Mouse (Mus musculus): ENCODE results near the gene Olfr876.

Olfr876 gene

DNA sequence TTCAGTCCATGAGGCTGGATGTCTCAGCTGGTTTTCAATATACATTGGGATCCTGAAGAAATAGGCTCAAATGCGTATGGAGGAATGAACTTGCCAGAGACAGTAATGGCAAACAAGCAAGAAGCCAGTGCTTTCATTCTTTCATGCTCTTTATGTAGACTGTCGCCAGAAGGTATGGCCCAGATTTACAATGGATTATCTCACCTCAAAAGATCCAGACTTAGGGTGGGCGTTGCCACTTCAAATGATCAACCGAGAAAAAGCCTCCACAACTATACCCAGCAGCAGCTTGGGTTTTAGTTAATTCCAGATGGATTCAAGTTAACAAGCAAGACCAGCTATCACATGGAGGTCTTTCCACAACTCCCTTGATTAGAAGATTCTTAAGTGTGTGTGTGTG is 776 bp upstream of the Olfr876 start:
- no peaks in the 10 kb centered on the region for H3K9me3 ChIP-seq (ENCODE audit: low read length)
- H3K4me3 ChIP-seq (replicated peaks; ENCODE audit: low read length): no peak overlapping the region
- H3K4me1 ChIP-seq (replicated peaks; ENCODE audit: low read depth, low read length): no peaks in the 10 kb centered on the region
- H3K36me3 ChIP-seq (ENCODE audit: insufficient read depth, low read length): no peaks in the 10 kb centered on the region
- no peaks in the 10 kb centered on the region for H3K27me3 ChIP-seq (ENCODE audit: insufficient read depth, low read length)
- no peak for TF ChIP-seq CTCF (conservative IDR thresholded peaks at IDR 0.05; ENCODE audit: low read length)
- no peak for TF ChIP-seq POU5F1 (IDR thresholded peaks at IDR 0.05; ENCODE audit: borderline replicate concordance, low read length)
- no peak for TF ChIP-seq NANOG (IDR thresholded peaks at IDR 0.05; ENCODE audit: borderline replicate concordance, low read length)

DNA sequence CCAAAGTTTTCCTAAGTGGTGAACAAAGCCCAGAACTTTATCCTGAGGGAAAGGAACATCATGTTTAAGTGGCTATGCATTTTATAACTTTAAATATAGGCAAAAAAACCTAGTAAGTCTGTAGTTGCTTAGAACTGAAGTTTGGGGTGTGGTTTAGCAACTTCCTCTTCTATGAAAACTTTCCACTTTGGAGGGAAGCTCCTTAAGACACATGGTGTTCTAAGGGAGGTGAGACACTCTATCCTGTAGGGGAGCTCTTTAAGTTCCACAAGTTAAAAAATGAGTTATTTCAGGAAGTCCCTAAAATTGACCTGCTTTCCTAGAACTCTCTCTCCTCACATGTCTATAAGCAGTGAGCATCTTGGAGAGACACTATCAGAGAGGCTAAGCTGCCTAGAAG is 4.4 kb downstream of the Olfr876 start:
- H3K27me3 ChIP-seq (ENCODE audit: insufficient read depth, low read length): no peaks in the 10 kb centered on the region
- no peaks in the 10 kb centered on the region for H3K4me1 ChIP-seq (replicated peaks; ENCODE audit: low read depth, low read length)
- H3K9me3 ChIP-seq (ENCODE audit: low read length): no peaks in the 10 kb centered on the region
- H3K4me3 ChIP-seq (replicated peaks; ENCODE audit: low read length): no peak overlapping the region
- TF ChIP-seq CTCF (conservative IDR thresholded peaks at IDR 0.05; ENCODE audit: low read length) (no peak), NANOG (IDR thresholded peaks at IDR 0.05; ENCODE audit: borderline replicate concordance, low read length) (no peak), POU5F1 (IDR thresholded peaks at IDR 0.05; ENCODE audit: borderline replicate concordance, low read length) (no peak)
- H3K36me3 ChIP-seq (ENCODE audit: insufficient read depth, low read length): no peaks in the 10 kb centered on the region

DNA sequence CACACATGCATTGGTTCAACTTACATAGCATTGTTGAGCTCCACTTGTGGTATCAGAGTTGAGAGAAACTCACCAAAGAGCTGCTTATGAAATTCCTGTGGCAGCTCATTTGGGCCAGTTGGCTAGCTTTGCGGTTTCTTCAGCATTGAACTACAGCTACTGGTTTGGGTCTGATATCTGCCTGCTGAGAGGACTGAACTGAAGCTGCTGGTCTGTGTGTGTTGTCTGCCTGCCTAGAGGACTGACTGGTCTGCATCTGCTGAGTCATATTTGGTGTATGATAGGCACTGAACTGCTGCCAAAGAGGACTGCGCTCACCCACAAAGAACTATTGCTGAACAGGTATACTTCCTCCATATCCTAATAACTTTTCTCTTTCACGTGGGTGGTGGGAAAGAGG is 5.6 kb downstream of the Olfr876 start:
- no peaks in the 10 kb centered on the region for H3K4me1 ChIP-seq (replicated peaks; ENCODE audit: low read depth, low read length)
- no peaks in the 10 kb centered on the region for H3K9me3 ChIP-seq (ENCODE audit: low read length)
- H3K27me3 ChIP-seq (ENCODE audit: insufficient read depth, low read length): no peaks in the 10 kb centered on the region
- TF ChIP-seq POU5F1 (IDR thresholded peaks at IDR 0.05; ENCODE audit: borderline replicate concordance, low read length) (no peak), CTCF (conservative IDR thresholded peaks at IDR 0.05; ENCODE audit: low read length) (no peak)
- no peak overlapping the region for H3K4me3 ChIP-seq (replicated peaks; ENCODE audit: low read length)
- no peaks in the 10 kb centered on the region for H3K36me3 ChIP-seq (ENCODE audit: insufficient read depth, low read length)

DNA sequence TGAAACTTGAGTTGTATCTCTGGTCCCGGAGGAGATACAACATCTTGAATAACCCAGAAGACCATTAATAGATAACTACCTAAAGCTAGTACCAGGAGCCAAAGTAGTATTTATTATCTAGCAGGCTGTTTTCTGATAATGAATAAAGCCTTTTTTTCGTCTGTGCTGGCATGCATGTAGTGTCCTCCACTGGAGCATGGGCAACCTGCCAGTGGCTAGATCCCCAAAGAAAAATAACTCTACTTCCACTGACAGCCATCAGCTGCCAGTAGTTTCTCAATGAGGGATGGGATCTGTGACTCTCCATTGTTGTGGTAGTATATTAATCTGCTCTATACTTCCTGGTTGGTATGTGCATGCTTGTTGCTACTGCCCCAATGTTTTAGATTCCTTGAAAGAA is 6.1 kb downstream of the Olfr876 start:
- H3K4me1 ChIP-seq (replicated peaks; ENCODE audit: low read depth, low read length): no peaks in the 10 kb centered on the region

DNA sequence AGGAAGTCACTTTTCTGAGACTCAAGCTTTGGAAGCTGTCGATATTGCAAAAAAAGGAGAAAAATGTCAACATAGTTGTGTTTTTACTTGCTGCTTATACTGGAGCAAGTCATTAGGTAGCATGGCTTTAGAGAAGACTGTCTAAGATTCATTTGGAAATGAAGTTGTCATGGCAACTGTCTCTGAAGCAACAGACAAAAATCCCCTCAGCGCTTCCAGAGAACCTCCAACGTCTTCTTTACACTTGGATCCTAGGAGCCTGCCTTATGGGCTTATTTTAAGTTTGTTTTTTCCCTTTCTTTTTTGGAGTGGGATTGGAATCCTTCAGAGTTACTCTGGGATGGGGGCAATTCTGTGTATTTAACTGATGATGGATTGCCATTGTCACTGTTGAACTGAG is 11.9 kb downstream of the Olfr876 start:
- Histone ChIP-seq H3K4me1 (replicated peaks; ENCODE audit: low read depth, low read length) (no peaks in the 10 kb centered on the region), H3K9me3 (ENCODE audit: low read length) (no peaks in the 10 kb centered on the region), H3K36me3 (ENCODE audit: insufficient read depth, low read length) (no peaks in the 10 kb centered on the region), H3K27me3 (ENCODE audit: insufficient read depth, low read length) (no peaks in the 10 kb centered on the region), H3K4me3 (replicated peaks; ENCODE audit: low read length) (no peak overlapping the region)
- TF ChIP-seq POU5F1 (IDR thresholded peaks at IDR 0.05; ENCODE audit: borderline replicate concordance, low read length): no peak

More for the DNA sequence above, 6.1 kb downstream of the Olfr876 start:
- Histone ChIP-seq H3K4me3 (replicated peaks; ENCODE audit: low read length) (no peak overlapping the region), H3K36me3 (ENCODE audit: insufficient read depth, low read length) (no peaks in the 10 kb centered on the region), H3K9me3 (ENCODE audit: low read length) (no peaks in the 10 kb centered on the region), H3K27me3 (ENCODE audit: insufficient read depth, low read length) (no peaks in the 10 kb centered on the region)
- TF ChIP-seq POU5F1 (IDR thresholded peaks at IDR 0.05; ENCODE audit: borderline replicate concordance, low read length) (no peak), CTCF (conservative IDR thresholded peaks at IDR 0.05; ENCODE audit: low read length) (no peak), NANOG (IDR thresholded peaks at IDR 0.05; ENCODE audit: borderline replicate concordance, low read length) (no peak)

DNA sequence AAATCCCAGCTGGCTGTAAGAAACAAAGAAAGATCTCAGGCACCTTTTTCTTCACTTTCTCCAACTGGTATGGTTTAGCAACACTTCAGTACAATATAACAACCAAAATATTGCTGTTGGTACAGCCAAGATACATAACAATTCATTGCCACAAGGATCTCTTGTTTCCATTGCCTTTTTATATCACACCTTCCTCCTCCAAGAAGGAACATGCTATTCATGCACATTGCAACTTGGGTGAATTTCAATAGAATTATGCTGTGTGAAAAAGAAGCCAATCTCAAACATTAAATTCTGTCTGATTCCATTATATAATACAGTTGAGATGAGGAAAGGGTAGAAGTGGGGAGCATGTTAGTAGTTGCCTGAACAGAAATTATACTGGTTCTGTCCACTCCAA is 27.1 kb downstream of the Olfr876 start:
- H3K9me3 ChIP-seq (ENCODE audit: low read length): no peaks in the 10 kb centered on the region
- no peaks in the 10 kb centered on the region for H3K36me3 ChIP-seq (ENCODE audit: insufficient read depth, low read length)
- H3K4me1 ChIP-seq (replicated peaks; ENCODE audit: low read depth, low read length): no peaks in the 10 kb centered on the region
- TF ChIP-seq NANOG (IDR thresholded peaks at IDR 0.05; ENCODE audit: borderline replicate concordance, low read length) (no peak), CTCF (conservative IDR thresholded peaks at IDR 0.05; ENCODE audit: low read length) (no peak)
- no peak overlapping the region for H3K4me3 ChIP-seq (replicated peaks; ENCODE audit: low read length)
- H3K27me3 ChIP-seq (ENCODE audit: insufficient read depth, low read length): no peaks in the 10 kb centered on the region

DNA sequence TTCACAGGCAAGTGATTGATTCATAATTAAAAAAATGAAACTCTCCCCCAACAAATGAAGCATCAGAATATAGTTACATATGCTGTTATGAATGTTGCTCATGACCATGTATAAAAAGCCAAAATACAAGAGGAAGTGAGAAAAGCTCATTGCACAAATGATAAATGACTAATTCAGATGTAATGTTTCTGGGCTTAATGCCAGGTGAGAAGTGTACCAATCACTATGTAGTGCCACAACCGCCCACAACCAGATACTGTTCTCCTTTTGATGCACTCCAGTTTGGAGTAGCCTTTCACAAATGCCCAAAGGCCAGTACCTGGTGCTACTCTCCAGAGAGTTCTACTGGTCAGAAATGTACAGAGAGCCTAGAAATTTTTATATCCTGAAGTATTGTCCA is 30.5 kb downstream of the Olfr876 start:
- Histone ChIP-seq H3K4me1 (replicated peaks; ENCODE audit: low read depth, low read length) (no peaks in the 10 kb centered on the region), H3K27me3 (ENCODE audit: insufficient read depth, low read length) (no peaks in the 10 kb centered on the region), H3K36me3 (ENCODE audit: insufficient read depth, low read length) (no peaks in the 10 kb centered on the region), H3K9me3 (ENCODE audit: low read length) (no peaks in the 10 kb centered on the region), H3K4me3 (replicated peaks; ENCODE audit: low read length) (no peak overlapping the region)
- TF ChIP-seq NANOG (IDR thresholded peaks at IDR 0.05; ENCODE audit: borderline replicate concordance, low read length) (no peak), CTCF (conservative IDR thresholded peaks at IDR 0.05; ENCODE audit: low read length) (no peak), POU5F1 (IDR thresholded peaks at IDR 0.05; ENCODE audit: borderline replicate concordance, low read length) (no peak)

DNA sequence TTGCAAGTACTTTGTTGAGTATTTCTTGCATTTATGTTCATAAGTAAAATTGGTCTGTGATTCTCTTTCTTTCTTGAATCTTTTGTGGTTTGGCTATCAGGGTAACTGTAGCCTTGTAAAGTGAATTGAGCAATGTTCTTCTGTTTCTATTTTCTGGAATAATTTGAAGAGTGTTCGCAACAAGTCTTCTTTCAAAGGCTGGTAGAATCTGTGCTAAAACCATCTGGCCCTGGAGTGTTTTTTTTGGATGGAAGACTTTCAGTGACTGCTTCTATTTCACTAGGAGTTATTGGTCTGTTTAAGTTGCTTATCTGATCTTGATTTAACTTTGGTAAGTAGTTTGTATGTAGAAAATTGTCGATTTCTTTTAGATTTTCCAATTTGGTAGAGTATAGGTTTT is 46.4 kb downstream of the Olfr876 start:
- no peaks in the 10 kb centered on the region for H3K9me3 ChIP-seq (ENCODE audit: low read length)
- H3K4me1 ChIP-seq (replicated peaks; ENCODE audit: low read depth, low read length): no peaks in the 10 kb centered on the region
- TF ChIP-seq POU5F1 (IDR thresholded peaks at IDR 0.05; ENCODE audit: borderline replicate concordance, low read length) (no peak), CTCF (conservative IDR thresholded peaks at IDR 0.05; ENCODE audit: low read length) (no peak)
- no peak overlapping the region for H3K4me3 ChIP-seq (replicated peaks; ENCODE audit: low read length)
- H3K36me3 ChIP-seq (ENCODE audit: insufficient read depth, low read length): no peaks in the 10 kb centered on the region
- H3K27me3 ChIP-seq (ENCODE audit: insufficient read depth, low read length): no peaks in the 10 kb centered on the region

DNA sequence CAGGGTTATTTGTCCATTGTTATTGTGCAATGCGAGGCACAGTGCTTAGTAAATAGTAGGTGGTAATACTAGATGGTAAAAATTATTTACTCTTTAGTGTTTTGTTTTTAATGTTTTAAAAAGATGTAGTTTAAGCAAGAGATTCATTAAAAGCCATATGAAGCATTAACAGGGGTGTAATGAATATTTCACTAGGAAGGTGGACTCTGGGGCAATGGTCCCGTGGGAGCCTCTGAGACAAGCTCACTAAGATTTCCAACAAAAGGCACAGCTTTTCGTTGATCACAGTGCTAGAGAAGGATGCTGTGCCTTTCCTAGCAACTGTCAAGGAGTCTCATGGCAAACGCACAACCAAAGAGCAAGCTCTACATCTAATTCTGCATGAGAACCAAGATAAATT is 51.1 kb downstream of the Olfr876 start, which contains the start of gene Olfr877:
Gene Olfr877 (plus strand): TSS at position 301 of the 400 bp plus-strand sequence.
- Histone ChIP-seq H3K4me3 (replicated peaks; ENCODE audit: low read length) (no peak within 1 kb of the TSS), H3K4me1 (replicated peaks; ENCODE audit: low read depth, low read length) (no peaks in the 10 kb centered on the region), H3K9me3 (ENCODE audit: low read length) (no peaks in the 10 kb centered on the region), H3K27me3 (ENCODE audit: insufficient read depth, low read length) (no peaks in the 10 kb centered on the region), H3K36me3 (ENCODE audit: insufficient read depth, low read length) (no peaks in the 10 kb centered on the region)
- TF ChIP-seq NANOG (IDR thresholded peaks at IDR 0.05; ENCODE audit: borderline replicate concordance, low read length) (no peak), CTCF (conservative IDR thresholded peaks at IDR 0.05; ENCODE audit: low read length) (no peak), POU5F1 (IDR thresholded peaks at IDR 0.05; ENCODE audit: borderline replicate concordance, low read length) (no peak)

Data from E14TG2a.4 (cell line).